Mouse (Mus musculus): ENCODE results near the gene Samhd1.

- TF ChIP-seq EP300 (IDR thresholded peaks at IDR 0.05; ENCODE audit: low read depth) (no peak), CTCF (IDR thresholded peaks at IDR 0.05; ENCODE audit: low read depth) (no peak)
Observed at GRCm38 (mm10) chr2:157170166-157170565, 35.1 kb upstream of the Samhd1 start.

Measured in heart, postnatal 0 days (tissue).